Mouse (Mus musculus) limb, embryonic 14.5 days (tissue): ENCODE measurements around the gene Gtpbp4. TPM values are rescaled to one million over a fixed set of nuclear protein-coding genes. Genes with fewer than 3 reads are reported as not detected.

Experiments
- ATAC-seq: fragments of 200-750 bp; cut with Nextera tagmentation; 2 replicates; pipeline ENCODE4 v1.8.0; 2017; ENCODE audit warnings: low read depth, moderate number of reproducible peaks, moderate TSS enrichment; ENCODE audit not compliant: low FRiP score
- DNase-seq: peaks from one replicate; pipeline ENCODE4 v3.0.0-alpha.2; 2015; ENCODE audit warnings: low spot score
- H3K27ac ChIP-seq: fragments of 300-500 bp; sonication (generic); replicated peaks from 2 replicates; pipeline ENCODE4 v1.5.1; 2014; ENCODE audit warnings: low read depth, mild to moderate bottlenecking, low read length, moderate library complexity, mixed read lengths
- H3K27me3 ChIP-seq: fragments of 300-500 bp; sonication (generic); 2 replicates; pipeline ENCODE4 v1.6.1; 2014; ENCODE audit warnings: low read length, mixed read lengths; ENCODE audit not compliant: control insufficient read depth, insufficient read depth
- H3K36me3 ChIP-seq: fragments of 300-500 bp; sonication (generic); 2 replicates; pipeline ENCODE4 v1.6.1; 2014; ENCODE audit warnings: mild to moderate bottlenecking, low read length, moderate library complexity, mixed read lengths; ENCODE audit not compliant: control insufficient read depth, insufficient read depth
- H3K4me1 ChIP-seq: fragments of 300-500 bp; sonication (generic); 2 replicates; pipeline ENCODE4 v1.6.1; 2014; ENCODE audit warnings: antibody characterized with exemption, low read length, mixed read lengths; ENCODE audit not compliant: control insufficient read depth, insufficient read depth
- H3K4me2 ChIP-seq: fragments of 300-500 bp; sonication (generic); replicated peaks from 2 replicates; pipeline ENCODE4 v1.6.1; 2014; ENCODE audit warnings: low read depth, mild to moderate bottlenecking, low read length, moderate library complexity; ENCODE audit not compliant: severe bottlenecking
- H3K4me3 ChIP-seq: fragments of 300-500 bp; sonication (generic); replicated peaks from 2 replicates; pipeline ENCODE4 v1.5.1; 2014; ENCODE audit warnings: low read length
- H3K9ac ChIP-seq: fragments of 300-500 bp; sonication (generic); 2 replicates; pipeline ENCODE4 v1.6.1; 2014; ENCODE audit warnings: mild to moderate bottlenecking, low read depth, low read length, moderate library complexity; ENCODE audit not compliant: severe bottlenecking
- H3K9me3 ChIP-seq: fragments of 300-500 bp; sonication (generic); 2 replicates; pipeline ENCODE4 v1.6.1; 2016; ENCODE audit warnings: low read length; ENCODE audit not compliant: control insufficient read depth
- POLR2A ChIP-seq: fragments of 200-500 bp; IDR thresholded peaks from 2 replicates; pipeline ENCODE4 v1.8.0; 2012; ENCODE audit warnings: inconsistent platforms, mild to moderate bottlenecking, moderate library complexity, borderline replicate concordance; ENCODE audit not compliant: insufficient read depth, insufficient read length; ENCODE audit errors: extremely low read depth
- WGBS: fragments of 180-500 bp; shearing (Covaris S2); extraction: QIAGEN DNeasy Blood & Tissue Kit; methylation state at CpG from one replicate; pipeline ENCODE4 v1.1.7; 2014; 5-methylcytosine and 5-hydroxymethylcytosine counted together
- polyA plus RNA-seq, 2 experiments: library from polyadenylated mRNA; depleted of rRNA in 1 of 2; stranded (reverse) in 1 of 2; unstranded in 1 of 2; fragments of >200 nt; fragmentation: Nextera tagmentation in 1 of 2; extraction: Ambion mirVana in 1 of 2; gene quantifications; 2 replicates each; pipeline versions ENCODE4 v1.2.1 to v1.2.3; 2012 to 2014

Gene Gtpbp4
- polyA plus RNA-seq, 2 experiments: 30.6 to 76.1 TPM

GRCm38 (mm10) chr13:9017190-9017589 lies 21.3 kb upstream of the Gtpbp4 start:
- no peaks in the 10 kb centered on the region for H3K9me3 ChIP-seq
- TF ChIP-seq POLR2A: no peak
- WGBS: 6% methylated on average over 8 of the region's 8 CpGs
- no peak overlapping the region for H3K4me3 ChIP-seq
- DNase-seq (no peak), ATAC-seq (no peak)
- no peaks in the 10 kb centered on the region for H3K27me3 ChIP-seq
- no peak overlapping the region for H3K9ac ChIP-seq
- H3K27ac ChIP-seq: no peak overlapping the region
- H3K4me1 ChIP-seq: no peaks in the 10 kb centered on the region
- no peaks in the 10 kb centered on the region for H3K36me3 ChIP-seq
- no peak overlapping the region for H3K4me2 ChIP-seq

- Histone ChIP-seq H3K4me2 (no peak overlapping the region), H3K9ac (no peak overlapping the region), H3K4me1 (no peaks in the 10 kb centered on the region), H3K9me3 (no peaks in the 10 kb centered on the region), H3K27me3 (no peaks in the 10 kb centered on the region), H3K36me3 (no peaks in the 10 kb centered on the region), H3K4me3 (no peak overlapping the region), H3K27ac (no peak overlapping the region)
- ATAC-seq (no peak), DNase-seq (no peak)
- WGBS: 17% methylated on average over 3 of the region's 3 CpGs
- TF ChIP-seq POLR2A: no peak
These were observed 18.5 kb upstream of the Gtpbp4 start for GRCm38 (mm10) chr13:9014431-9014830.

- Histone ChIP-seq H3K27ac (no peak overlapping the region), H3K27me3 (no peaks in the 10 kb centered on the region), H3K4me1 (no peaks in the 10 kb centered on the region), H3K36me3 (no peaks in the 10 kb centered on the region), H3K9me3 (no peaks in the 10 kb centered on the region), H3K4me2 (no peak overlapping the region), H3K4me3 (no peak overlapping the region), H3K9ac (no peak overlapping the region)
- TF ChIP-seq POLR2A: no peak
- no peak for DNase-seq
- ATAC-seq: no peak
- WGBS: 57% methylated on average over 1 of the region's 1 CpGs
These were observed 17.6 kb upstream of the Gtpbp4 start for GRCm38 (mm10) chr13:9013483-9013882.

DNA sequence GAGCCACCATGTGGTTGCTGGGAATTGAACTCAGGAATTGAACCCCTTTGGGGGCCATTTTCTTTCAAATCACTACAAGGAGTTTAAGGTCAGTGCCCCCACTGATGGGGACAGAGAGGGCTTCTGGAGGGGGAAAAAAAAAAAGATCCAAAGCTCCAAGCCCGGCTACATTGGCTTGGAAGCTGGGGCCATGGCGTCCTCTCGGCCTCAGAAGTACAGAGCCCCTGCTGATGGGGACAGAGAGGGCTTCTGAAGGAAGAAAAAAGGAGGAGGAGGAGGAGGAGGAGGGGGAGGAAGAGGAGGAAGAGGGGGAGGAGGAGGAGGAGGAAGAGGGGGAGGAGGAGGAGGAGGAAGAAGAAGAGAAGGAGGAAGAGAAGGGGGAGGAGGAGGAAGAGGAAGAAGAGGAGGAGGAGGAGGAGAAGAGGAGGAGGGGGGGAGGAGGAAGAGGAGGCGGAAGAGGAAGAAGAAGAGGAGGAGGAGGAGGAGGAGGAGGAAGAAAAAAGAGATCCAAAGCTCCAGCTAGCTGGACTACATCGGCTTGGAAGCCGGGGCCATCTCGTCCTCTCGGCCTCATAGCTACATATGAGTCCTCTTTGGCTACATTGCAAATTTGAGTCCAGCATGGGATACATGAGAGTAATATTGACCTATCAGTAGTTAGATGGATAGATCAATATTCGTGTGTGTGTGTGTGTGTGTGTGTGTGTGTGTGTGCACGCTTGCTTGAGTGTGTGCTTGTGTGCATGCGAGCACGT lies 15.9 kb upstream of the Gtpbp4 start:
- DNase-seq (peak; percentile 97), ATAC-seq (no peak)
- H3K4me3 ChIP-seq: no peak overlapping the region
- no peak overlapping the region for H3K9ac ChIP-seq
- no peak overlapping the region for H3K27ac ChIP-seq
- H3K36me3 ChIP-seq: no peaks in the 10 kb centered on the region
- no peak overlapping the region for H3K4me2 ChIP-seq
- H3K4me1 ChIP-seq: no peaks in the 10 kb centered on the region
- WGBS: 59% methylated on average over 12 of the region's 12 CpGs
- H3K27me3 ChIP-seq: no peaks in the 10 kb centered on the region
- no peaks in the 10 kb centered on the region for H3K9me3 ChIP-seq
- TF ChIP-seq POLR2A: no peak

DNA sequence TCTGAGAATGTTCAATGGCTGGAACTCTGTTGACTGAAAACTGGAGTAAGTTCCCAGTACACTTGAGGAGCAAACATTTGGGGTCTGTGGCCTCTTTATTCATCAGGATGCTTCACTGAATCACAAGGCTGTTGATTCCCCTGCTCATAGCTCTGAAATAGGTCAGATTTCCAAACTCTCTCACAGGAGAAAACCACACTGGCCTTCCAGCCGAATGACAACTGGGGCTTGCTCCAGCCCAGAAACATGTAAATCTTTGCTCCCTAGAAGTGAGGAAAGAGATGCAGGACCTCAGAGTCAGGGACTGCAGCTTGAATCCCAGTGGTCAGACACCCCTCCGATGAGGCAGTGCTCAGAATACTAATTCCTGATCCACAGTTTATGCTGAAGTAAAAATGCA lies 7.4 kb upstream of the Gtpbp4 start:
- DNase-seq: no peak
- no peaks in the 10 kb centered on the region for H3K9me3 ChIP-seq
- H3K4me1 ChIP-seq: no peaks in the 10 kb centered on the region
- H3K36me3 ChIP-seq: no peaks in the 10 kb centered on the region
- H3K27ac ChIP-seq: no peak overlapping the region
- 69% methylated on average over 2 of the region's 2 CpGs for WGBS
- no peak overlapping the region for H3K9ac ChIP-seq
- TF ChIP-seq POLR2A: no peak
- no peak overlapping the region for H3K4me3 ChIP-seq
- no peak for ATAC-seq
- no peak overlapping the region for H3K4me2 ChIP-seq
- no peaks in the 10 kb centered on the region for H3K27me3 ChIP-seq
